Mouse (Mus musculus): ENCODE results near the gene Dcp1b.

Gene Dcp1b

GRCm38 (mm10) chr6:119235441-119235840 is 60.4 kb downstream of the Dcp1b start:
- no peak for DNase-seq

- peak; percentile 86 for DNase-seq
Measured at GRCm38 (mm10) chr6:119236241-119236640, 61.2 kb downstream of the Dcp1b start, which contains the start of gene Cacna2d4. TSS of gene Cacna2d4 (plus strand) at chr6:119236526.

- DNase-seq = peak; percentile 49
Measured at GRCm38 (mm10) chr6:119237427-119237989, 62.5 kb downstream of the Dcp1b start.

- no peak for DNase-seq
Measured at GRCm38 (mm10) chr6:119239341-119240005, 64.4 kb downstream of the Dcp1b start.

GRCm38 (mm10) chr6:119240256-119240655 is 65.2 kb downstream of the Dcp1b start:
- DNase-seq = no peak

GRCm38 (mm10) chr6:119240871-119241705 is 66.0 kb downstream of the Dcp1b start:
- peak; percentile 70 for DNase-seq

GRCm38 (mm10) chr6:119246082-119246481 is 71.0 kb downstream of the Dcp1b start:
- no peak for DNase-seq

- no peak for DNase-seq
Measured at GRCm38 (mm10) chr6:119248578-119248977, 73.5 kb downstream of the Dcp1b start.

GRCm38 (mm10) chr6:119249726-119250125 is 74.7 kb downstream of the Dcp1b start:
- no peak for DNase-seq

- no peak for DNase-seq
Measured at GRCm38 (mm10) chr6:119251704-119252103, 76.7 kb downstream of the Dcp1b start.

Measured in retina, postnatal 1 day (tissue).